Mouse (Mus musculus) B cell, adult 2 months (primary cell): ENCODE measurements at regions not wholly inside any gene's neighbourhood (a gene's known extent, or its start where the extent isn't known, plus 50 kb on each side); places are given as distances from the start of the nearest gene placed in this dataset.

ENCODE experiments used
- DNase-seq, 2 experiments: peaks; one replicate each; pipeline ENCODE4 v3.0.0; 2022

- peak; percentile 46 to 55 for DNase-seq
Measured at GRCm38 (mm10) chr17:88258361-88258796, 182.1 kb upstream of the Foxn2 start.

DNA sequence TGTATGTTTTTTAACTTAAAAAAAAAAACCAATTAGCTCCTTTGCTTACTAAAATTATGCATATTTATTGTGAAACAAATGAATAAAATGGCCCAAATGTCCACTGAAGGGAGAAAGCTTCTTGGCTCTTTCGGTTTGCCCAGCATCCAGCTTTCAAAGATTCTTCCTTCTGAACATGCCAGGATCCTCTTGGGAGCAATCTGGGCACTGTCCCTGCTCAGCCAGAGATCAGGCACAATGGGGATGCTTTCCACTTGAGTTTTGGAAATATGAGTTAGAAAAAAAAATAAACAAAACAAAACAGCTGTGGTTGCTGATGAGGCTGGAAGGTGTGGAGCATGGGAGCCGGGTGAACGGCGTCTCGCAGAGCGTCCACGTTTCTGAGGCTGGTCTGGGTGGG, 180.3 kb upstream of the Foxn2 start:
- no peak for DNase-seq

DNA sequence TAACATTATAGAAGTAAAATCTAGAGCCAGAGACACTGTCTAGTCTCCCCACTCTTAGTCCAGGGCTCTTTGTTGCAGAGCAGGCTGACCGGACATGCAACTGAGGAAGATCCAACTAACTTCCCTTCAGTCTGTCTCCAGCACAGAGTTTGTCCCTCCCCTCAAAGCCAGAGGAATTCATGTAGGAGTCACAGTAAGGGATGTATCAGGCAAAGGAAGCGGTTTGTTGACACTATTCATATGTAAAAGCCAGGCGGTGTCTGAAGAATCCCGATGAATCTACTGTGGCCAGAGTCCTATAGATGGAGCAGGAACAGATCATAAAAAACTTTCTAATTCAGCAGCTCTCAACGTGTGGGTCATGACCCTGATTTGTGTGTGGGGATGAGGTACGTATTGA, 179.7 kb upstream of the Foxn2 start:
- DNase-seq = no peak

GRCm38 (mm10) chr17:88261556-88261955, 179.0 kb upstream of the Foxn2 start:
- no peak for DNase-seq

DNA sequence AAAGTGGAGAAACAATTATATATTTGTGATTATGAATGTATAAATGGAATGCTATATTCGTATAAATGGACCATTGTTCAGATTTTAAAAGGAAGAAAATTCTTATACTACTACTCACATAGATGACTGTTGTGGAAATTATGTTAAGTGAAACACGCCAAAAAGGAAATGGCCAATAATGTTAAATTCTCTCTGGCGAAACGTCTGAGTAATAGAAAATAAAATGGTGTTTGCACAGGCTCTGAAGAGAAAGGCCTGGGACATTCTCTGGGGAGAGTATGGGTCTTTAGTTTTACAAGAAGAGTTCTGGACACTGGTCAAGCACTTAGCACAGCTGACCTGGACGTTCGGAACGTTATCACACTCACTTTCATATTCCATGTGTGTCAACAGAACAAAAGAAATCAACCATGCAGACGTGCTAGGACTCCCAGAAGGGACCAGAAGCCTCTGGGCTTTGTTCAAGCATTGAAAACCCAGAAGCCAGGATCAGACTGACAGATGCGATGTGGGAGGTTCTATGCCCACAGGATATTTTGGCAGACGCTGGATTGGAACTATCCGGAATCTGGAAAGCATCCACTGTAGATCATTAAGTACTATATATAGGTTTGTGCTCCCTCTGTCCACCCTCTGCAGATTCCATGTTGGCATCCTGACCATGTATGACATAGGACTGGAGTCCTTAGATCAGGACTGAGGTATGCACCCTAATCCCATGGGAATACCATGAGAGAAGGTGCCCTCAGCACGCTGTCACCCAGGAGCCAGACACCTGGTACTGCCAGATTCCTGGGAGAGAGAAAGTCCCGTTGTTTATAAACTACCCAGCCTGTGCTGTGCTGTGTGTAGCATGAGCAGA, 178.0 kb upstream of the Foxn2 start:
- no peak for DNase-seq

GRCm38 (mm10) chr17:88265291-88265690, 175.2 kb upstream of the Foxn2 start:
- DNase-seq = no peak

DNA sequence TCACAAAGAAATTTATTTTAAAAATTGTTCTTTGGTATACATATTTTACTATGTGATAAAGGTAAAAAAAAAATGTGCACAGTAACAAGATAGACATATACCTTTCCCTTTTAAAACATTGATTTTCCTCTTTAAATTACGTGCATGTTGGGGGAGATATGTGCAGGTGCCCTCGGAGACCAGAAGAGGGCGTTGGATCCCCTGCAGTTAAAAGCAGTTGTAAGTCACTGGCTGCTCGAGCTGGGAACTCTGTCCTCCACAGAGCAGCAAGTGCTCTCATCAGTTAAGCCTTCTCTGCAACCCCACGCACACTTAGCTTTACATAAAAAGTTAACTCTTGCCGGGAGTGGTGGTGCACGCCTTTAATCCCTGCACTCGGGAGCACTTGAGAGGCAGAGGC, 172.3 kb upstream of the Foxn2 start:
- DNase-seq = no peak

DNA sequence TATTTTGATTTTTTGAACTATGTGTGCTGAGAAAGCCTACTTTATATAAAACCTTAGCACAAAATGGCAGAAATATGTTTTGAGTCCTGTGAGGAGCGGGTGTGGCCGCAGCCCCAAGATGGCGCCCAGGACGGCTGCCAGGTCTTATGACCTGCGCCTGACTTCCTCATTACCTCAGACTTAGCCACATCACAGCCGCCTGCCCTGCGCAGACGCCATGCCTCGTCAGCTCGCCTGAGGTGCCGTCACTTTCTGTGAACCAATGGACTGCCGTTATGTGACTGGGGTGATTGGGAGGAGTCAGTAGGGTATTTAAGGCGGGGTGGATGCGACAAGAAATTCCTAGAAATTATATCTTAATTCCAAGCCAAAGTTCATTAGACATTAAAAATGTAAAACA, 171.7 kb upstream of the Foxn2 start:
- DNase-seq = no peak

- DNase-seq = no peak
Measured at GRCm38 (mm10) chr17:88270896-88271295, 169.6 kb upstream of the Foxn2 start.

DNA sequence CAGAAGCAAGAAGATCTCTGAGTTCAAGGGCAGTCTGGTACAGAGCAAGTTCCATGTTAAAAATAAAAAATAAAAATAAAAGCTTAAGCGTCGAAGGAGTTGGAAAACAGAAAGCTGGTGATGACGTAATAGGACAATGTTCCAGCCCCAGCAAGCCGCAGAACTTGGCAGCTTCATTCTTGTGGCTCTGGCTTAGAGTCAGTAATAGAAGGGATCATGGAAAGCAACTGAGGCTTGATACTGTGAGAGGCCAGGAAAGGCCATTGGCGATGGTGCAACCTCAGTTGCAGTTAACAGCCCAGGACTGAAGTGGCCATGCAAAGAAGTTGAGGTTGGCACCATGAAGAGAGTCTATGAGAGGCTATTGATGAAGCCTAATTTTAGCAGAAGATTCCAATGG, 168.3 kb upstream of the Foxn2 start:
- DNase-seq = no peak

- no peak for DNase-seq
Measured at GRCm38 (mm10) chr17:88273520-88273919, 167.0 kb upstream of the Foxn2 start.

GRCm38 (mm10) chr17:88274003-88274698, 166.4 kb upstream of the Foxn2 start:
- DNase-seq = no peak

GRCm38 (mm10) chr17:88274720-88275433, 165.6 kb upstream of the Foxn2 start:
- no peak for DNase-seq

- no peak for DNase-seq
Measured at GRCm38 (mm10) chr17:88279656-88280055, 160.9 kb upstream of the Foxn2 start.

DNA sequence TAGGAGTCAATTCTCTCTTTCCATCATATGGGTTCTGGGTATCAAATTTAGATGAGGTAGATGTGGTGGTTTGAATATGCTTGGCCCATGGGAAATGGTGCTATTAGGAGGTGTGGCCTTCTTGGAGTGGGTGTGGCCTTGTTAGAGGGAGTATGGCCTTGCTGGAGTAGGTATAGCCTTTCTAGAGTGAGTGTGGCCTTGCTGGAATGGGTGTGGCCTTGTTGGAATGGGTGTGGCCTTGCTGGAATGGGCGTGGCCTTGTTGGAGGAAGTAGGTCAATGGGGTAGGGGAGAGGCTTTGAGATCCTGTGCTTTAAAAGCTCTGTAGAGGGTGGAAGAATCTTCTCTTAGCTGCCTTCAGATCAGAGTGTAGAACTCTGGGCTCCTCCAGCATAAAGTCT, 157.8 kb upstream of the Foxn2 start:
- DNase-seq = no peak

GRCm38 (mm10) chr17:88284477-88284876, 156.0 kb upstream of the Foxn2 start:
- DNase-seq = peak; percentile 50 to 58

DNA sequence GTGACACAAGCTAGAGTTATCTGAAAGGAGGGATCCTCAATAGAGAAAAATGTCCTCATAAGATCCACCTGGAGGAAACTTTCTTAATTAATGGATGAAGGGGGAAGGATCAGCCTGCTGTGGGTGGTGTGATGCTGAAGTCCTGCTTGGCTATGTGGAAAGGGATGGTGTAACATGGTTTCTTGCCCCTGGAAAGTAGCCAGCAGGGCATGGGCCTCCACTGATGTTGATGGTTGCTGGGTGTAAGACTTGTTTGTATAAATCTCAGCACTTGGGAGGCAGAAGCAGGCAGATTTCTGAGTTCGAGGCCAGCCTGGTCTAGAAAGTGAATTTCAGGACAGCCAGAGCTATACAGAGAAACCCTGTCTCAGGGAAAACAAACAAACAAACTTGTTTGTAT, 152.7 kb upstream of the Foxn2 start:
- no peak for DNase-seq

DNA sequence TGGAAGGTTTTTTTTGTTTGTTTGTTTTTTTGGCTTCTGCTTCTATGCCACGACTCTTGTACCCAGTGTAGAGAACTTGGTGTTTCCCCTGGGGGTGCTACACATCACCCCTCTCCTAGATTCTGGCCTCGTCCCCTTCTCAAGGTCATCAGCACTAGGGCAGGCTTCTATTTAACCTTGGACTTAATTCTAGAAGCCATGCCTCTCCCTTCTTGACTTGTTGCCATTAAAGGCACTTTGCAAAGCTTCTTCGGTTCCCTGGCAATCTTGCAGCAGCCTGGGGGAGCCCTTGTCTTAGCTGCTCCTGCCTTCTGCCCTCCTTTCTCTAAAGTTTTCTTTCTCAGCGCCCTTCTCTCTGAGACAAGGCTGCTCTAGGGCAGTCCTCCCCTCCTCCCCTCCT, 143.0 kb upstream of the Foxn2 start:
- no peak for DNase-seq

DNA sequence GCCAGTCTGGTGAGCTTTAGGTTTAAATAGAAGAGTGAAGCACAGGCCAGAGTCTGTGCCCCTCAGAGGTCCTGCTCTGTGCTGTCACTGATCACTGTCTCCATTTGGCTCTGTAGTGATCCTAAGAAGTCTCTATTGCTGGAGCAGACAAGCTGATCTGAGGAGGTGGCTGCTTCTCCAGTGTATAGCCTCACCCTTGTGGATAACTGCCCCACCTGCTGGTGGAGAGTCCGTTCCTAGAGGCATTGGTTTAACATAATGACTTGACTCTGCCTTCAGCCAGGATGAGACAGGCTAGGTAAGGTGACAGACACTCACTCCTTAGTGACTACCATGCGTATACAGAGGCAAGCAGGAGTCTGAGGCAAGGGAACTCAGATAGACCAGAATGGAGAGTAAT, 136.5 kb upstream of the Foxn2 start:
- peak; percentile 15 for DNase-seq

- no peak for DNase-seq
Measured at GRCm38 (mm10) chr17:88305165-88305564, 135.3 kb upstream of the Foxn2 start.

- no peak for DNase-seq
Measured at GRCm38 (mm10) chr17:88306325-88306724, 134.2 kb upstream of the Foxn2 start.

GRCm38 (mm10) chr17:88307082-88307481, 133.4 kb upstream of the Foxn2 start:
- no peak for DNase-seq

- DNase-seq = no peak
Measured at GRCm38 (mm10) chr17:88307826-88308225, 132.7 kb upstream of the Foxn2 start.

- DNase-seq = peak; percentile 25 to 38
Measured at GRCm38 (mm10) chr17:88312876-88313275, 127.6 kb upstream of the Foxn2 start.
